Mouse (Mus musculus) MEL (cell line): Measurements from ENCODE around the gene Sdsl. TPM values are rescaled to one million over a fixed set of nuclear protein-coding genes. Genes with fewer than 3 reads are reported as not detected.

Experiments
- DNase-seq: peaks from one replicate; pipeline ENCODE4 v3.0.0; 2011; ENCODE audit warnings: low read depth, low spot score
- H3K27ac ChIP-seq: 2 replicates; pipeline ENCODE4 v1.5.1; 2012; ENCODE audit warnings: low read depth, mild to moderate bottlenecking, control low read depth, low read length, moderate library complexity; ENCODE audit not compliant: control insufficient read depth
- H3K27me3 ChIP-seq, 2 experiments: fragments of 150-350 bp in 1 of 2; sonication (generic) in 1 of 2; 2 replicates each; pipeline ENCODE4 v1.6.1; 2012; ENCODE audit warnings: low read length in 2 of 2, mild to moderate bottlenecking in 2 of 2, improper control_type of control experiment in 1 of 2, moderate library complexity in 1 of 2; ENCODE audit not compliant: insufficient read depth in 2 of 2, control insufficient read depth in 1 of 2
- H3K36me3 ChIP-seq, 2 experiments: 2 replicates each; pipeline ENCODE4 v1.6.1; 2012 to 2014; ENCODE audit warnings: low read length in 2 of 2, improper control_type of control experiment in 1 of 2, inconsistent platforms in 1 of 2, mild to moderate bottlenecking in 1 of 2; ENCODE audit not compliant: insufficient read depth in 2 of 2, control insufficient read depth in 1 of 2
- H3K4me1 ChIP-seq, 2 experiments: fragments of 150-350 bp in 1 of 2; sonication (generic) in 1 of 2; 2 replicates each; pipeline ENCODE4 v1.6.1; 2012; ENCODE audit warnings: low read length in 2 of 2, improper control_type of control experiment in 1 of 2, mild to moderate bottlenecking in 1 of 2; ENCODE audit not compliant: insufficient read depth in 2 of 2, control insufficient read depth in 1 of 2
- H3K4me3 ChIP-seq, 2 experiments: fragments of 150-350 bp in 1 of 2; sonication (generic) in 1 of 2; 2 replicates each; pipeline ENCODE4 v1.5.1; 2012; ENCODE audit warnings: low read depth in 2 of 2, low read length in 2 of 2, mild to moderate bottlenecking in 2 of 2, moderate library complexity in 2 of 2, control low read depth in 1 of 2, improper control_type of control experiment in 1 of 2; ENCODE audit not compliant: control insufficient read depth in 1 of 2, insufficient read depth in 1 of 2
- H3K79me2 ChIP-seq: 2 replicates; pipeline ENCODE4 v1.6.1; 2012; ENCODE audit warnings: mild to moderate bottlenecking, low read length, moderate library complexity; ENCODE audit not compliant: control insufficient read depth, poor library complexity, insufficient read depth
- H3K9ac ChIP-seq: 2 replicates; pipeline ENCODE4 v1.6.1; 2012; ENCODE audit warnings: low read depth, mild to moderate bottlenecking, control low read depth, low read length, moderate library complexity; ENCODE audit not compliant: control insufficient read depth, poor library complexity, severe bottlenecking
- H3K9me3 ChIP-seq: fragments of 150-350 bp; sonication (generic); replicated peaks from 2 replicates; pipeline ENCODE4 v1.6.1; 2012; ENCODE audit warnings: mild to moderate bottlenecking, low read length, improper control_type of control experiment, moderate library complexity; ENCODE audit not compliant: insufficient read depth
- BHLHE40 ChIP-seq: IDR thresholded peaks from 2 replicates; pipeline ENCODE4 v1.6.1; 2012; ENCODE audit warnings: low read depth, mild to moderate bottlenecking, inconsistent platforms, low read length, improper control_type of control experiment, borderline replicate concordance
- CHD2 ChIP-seq: IDR thresholded peaks from 2 replicates; pipeline ENCODE4 v1.6.1; 2011; ENCODE audit warnings: low read length, improper control_type of control experiment
- CTCF ChIP-seq, 3 experiments: IDR thresholded peaks in 2 of 3; conservative IDR thresholded peaks in 1 of 3; 2 replicates each; pipeline ENCODE4 v1.5.1; 2011 to 2012; ENCODE audit warnings: low read length in 3 of 3, low read depth in 2 of 3, mild to moderate bottlenecking in 2 of 3, improper control_type of control experiment in 1 of 3, inconsistent platforms in 1 of 3, mixed read lengths in 1 of 3, moderate library complexity in 1 of 3; ENCODE audit not compliant: control insufficient read depth in 1 of 3, insufficient read depth in 1 of 3, poor library complexity in 1 of 3, severe bottlenecking in 1 of 3
- EP300 ChIP-seq, 2 experiments: IDR thresholded peaks; 2 replicates each; pipeline ENCODE4 v1.6.1; 2011; ENCODE audit warnings: improper control_type of control experiment in 2 of 2, low read length in 2 of 2, low read depth in 1 of 2, mild to moderate bottlenecking in 1 of 2
- ETS1 ChIP-seq: IDR thresholded peaks from 2 replicates; pipeline ENCODE4 v1.6.1; 2012; ENCODE audit warnings: low read depth, mild to moderate bottlenecking, inconsistent platforms, low read length, improper control_type of control experiment, moderate library complexity
- GABPA ChIP-seq: IDR thresholded peaks from 2 replicates; pipeline ENCODE4 v1.6.1; 2012; ENCODE audit warnings: low read depth, mild to moderate bottlenecking, inconsistent platforms, low read length, improper control_type of control experiment, moderate library complexity
- GATA1 ChIP-seq: IDR thresholded peaks from 2 replicates; pipeline ENCODE4 v1.6.1; 2011; ENCODE audit warnings: low read depth, low read length, improper control_type of control experiment
- HCFC1 ChIP-seq: IDR thresholded peaks from 2 replicates; pipeline ENCODE4 v1.6.1; 2012; ENCODE audit warnings: low read depth, mild to moderate bottlenecking, inconsistent platforms, low read length, improper control_type of control experiment, moderate library complexity
- JUND ChIP-seq: IDR thresholded peaks from 2 replicates; pipeline ENCODE4 v1.6.1; 2011; ENCODE audit warnings: low read depth, mild to moderate bottlenecking, improper control_type of control experiment, low read length
- KAT2A ChIP-seq: conservative IDR thresholded peaks from 2 replicates; pipeline ENCODE4 v1.6.1; 2012; ENCODE audit warnings: low read depth, low read length, improper control_type of control experiment, inconsistent platforms
- MAZ ChIP-seq: IDR thresholded peaks from 2 replicates; pipeline ENCODE4 v1.6.1; 2012; ENCODE audit warnings: low read depth, mild to moderate bottlenecking, inconsistent platforms, low read length, improper control_type of control experiment
- MYB ChIP-seq: IDR thresholded peaks from 2 replicates; pipeline ENCODE4 v1.6.1; 2011; ENCODE audit warnings: mild to moderate bottlenecking, low read depth, low read length, improper control_type of control experiment
- MYC ChIP-seq: IDR thresholded peaks from 2 replicates; pipeline ENCODE4 v1.6.1; 2011; ENCODE audit warnings: low read depth, mild to moderate bottlenecking, low read length, improper control_type of control experiment, moderate library complexity
- POLR2A ChIP-seq, 2 experiments: IDR thresholded peaks; 2 replicates each; pipeline ENCODE4 v1.6.1; 2011 to 2012; ENCODE audit warnings: low read length in 2 of 2, mild to moderate bottlenecking in 2 of 2, control low read depth in 1 of 2, improper control_type of control experiment in 1 of 2, low read depth in 1 of 2, moderate library complexity in 1 of 2; ENCODE audit not compliant: control insufficient read depth in 1 of 2, insufficient read depth in 1 of 2, poor library complexity in 1 of 2
- POLR2AphosphoS5 ChIP-seq: IDR thresholded peaks from 2 replicates; pipeline ENCODE4 v1.6.1; 2012; ENCODE audit warnings: low read depth, borderline replicate concordance, mild to moderate bottlenecking, inconsistent platforms, low read length, moderate library complexity, mixed read lengths
- RAD21 ChIP-seq: IDR thresholded peaks from 2 replicates; pipeline ENCODE4 v1.6.1; 2011; ENCODE audit warnings: mild to moderate bottlenecking, low read depth, low read length, improper control_type of control experiment
- RCOR1 ChIP-seq: IDR thresholded peaks from 2 replicates; pipeline ENCODE4 v1.6.1; 2012; ENCODE audit warnings: low read depth, mild to moderate bottlenecking, inconsistent platforms, low read length, improper control_type of control experiment
- SIN3A ChIP-seq: IDR thresholded peaks from 2 replicates; pipeline ENCODE4 v1.6.1; 2012; ENCODE audit warnings: low read length, improper control_type of control experiment, inconsistent platforms
- SMC3 ChIP-seq: IDR thresholded peaks from 2 replicates; pipeline ENCODE4 v1.6.1; 2011; ENCODE audit warnings: low read depth, low read length, improper control_type of control experiment
- TAL1 ChIP-seq: IDR thresholded peaks from 2 replicates; pipeline ENCODE4 v1.6.1; 2012; ENCODE audit warnings: mild to moderate bottlenecking, inconsistent platforms, low read length, moderate library complexity, mixed read lengths
- TBP ChIP-seq: IDR thresholded peaks from 2 replicates; pipeline ENCODE4 v1.8.0; 2011; ENCODE audit warnings: low read depth, low read length, improper control_type of control experiment
- TCF12 ChIP-seq: IDR thresholded peaks from 2 replicates; pipeline ENCODE4 v1.6.1; 2014; ENCODE audit warnings: low read depth, mild to moderate bottlenecking, inconsistent platforms, low read length, improper control_type of control experiment, moderate library complexity
- USF1 ChIP-seq: IDR thresholded peaks from 2 replicates; pipeline ENCODE4 v1.6.1; 2014; ENCODE audit warnings: low read depth, mild to moderate bottlenecking, inconsistent platforms, low read length, improper control_type of control experiment, moderate library complexity
- ZC3H11A ChIP-seq: IDR thresholded peaks from 2 replicates; pipeline ENCODE4 v1.6.1; 2012; ENCODE audit warnings: low read depth, mild to moderate bottlenecking, inconsistent platforms, low read length, improper control_type of control experiment
- ZKSCAN1 ChIP-seq: IDR thresholded peaks from 2 replicates; pipeline ENCODE4 v1.6.1; 2012; ENCODE audit warnings: low read depth, mild to moderate bottlenecking, inconsistent platforms, low read length, improper control_type of control experiment, moderate library complexity
- ZNF384 ChIP-seq: IDR thresholded peaks from 2 replicates; pipeline ENCODE4 v1.6.1; 2012; ENCODE audit warnings: low read depth, mild to moderate bottlenecking, inconsistent platforms, low read length, improper control_type of control experiment
- polyA plus RNA-seq, 2 experiments: library from polyadenylated mRNA; stranded (reverse) in 1 of 2; unstranded in 1 of 2; fragments of >175 nt in 1 of 2; fragments of >200 nt in 1 of 2; gene quantifications; 2 replicates each; pipeline versions ENCODE4 v1.2.1 to v1.2.4; 2012; ENCODE audit warnings: low replicate concordance in 2 of 2, low read depth in 1 of 2; ENCODE audit not compliant: insufficient read length in 2 of 2, insufficient read depth in 1 of 2, missing spikeins in 1 of 2
- total RNA-seq: library from RNA; depleted of rRNA; stranded (reverse); fragments of 300-350 nt; gene quantifications from 2 replicates; pipeline ENCODE4 v1.2.3, GENCODE M21; 2012

Gene Sdsl
- total and polyA plus RNA-seq, 3 experiments = 12.1 to 21.0 TPM; not detected in 1

- Histone ChIP-seq H3K27ac (peak overlapping the region; percentile 49), H3K36me3 (peaks cover 0 to 5% of the 10 kb centered on the region in 2 experiments; a peak in 2 of 4 replicates), H3K27me3 (no peaks in the 10 kb centered on the region), H3K4me3 (no peak overlapping the region), H3K4me1 (peaks cover 4 to 14% of the 10 kb centered on the region in 2 experiments), H3K9ac (no peak overlapping the region), H3K9me3 (no peaks in the 10 kb centered on the region), H3K79me2 (no peaks in the 10 kb centered on the region)
- no peak for TF ChIP-seq RAD21
- peak; percentile 74 for TF ChIP-seq SIN3A
- TF ChIP-seq GABPA = no peak
- TF ChIP-seq MYB = peak; percentile 79
- TF ChIP-seq ZNF384 = peak; percentile 43; the same call in 1 of the 2 replicates
- no peak for TF ChIP-seq USF1
- TF ChIP-seq EP300 (IDR thresholded peaks at IDR 0.05; ENCODE audit: low read depth in 1 of 2, low read length in 2 of 2) = peak; percentile 95 to 96
- TF ChIP-seq TAL1 = peak; percentile 88
- no peak for TF ChIP-seq POLR2AphosphoS5
- TF ChIP-seq GATA1 = peak; percentile 95
- TF ChIP-seq KAT2A = peak; percentile 19; the same call in 1 of the 2 replicates
- TF ChIP-seq TCF12 = peak; percentile 91
- 0 out of 2 replicates have a peak, but pooled peaks have one; percentile 22 for TF ChIP-seq MYC
- no peak for TF ChIP-seq CHD2
- no peak; the same call in 1 of the 2 replicates for TF ChIP-seq BHLHE40
- no peak for TF ChIP-seq POLR2A (IDR thresholded peaks at IDR 0.05; ENCODE audit: control insufficient read depth in 1 of 2, insufficient read depth in 1 of 2, low read depth in 1 of 2, low read length in 2 of 2, poor library complexity in 1 of 2)
- no peak for TF ChIP-seq ZKSCAN1
- peak; percentile 38 to 68 (median 43); a peak in 4 of 6 replicates for TF ChIP-seq CTCF (IDR thresholded peaks at IDR 0.05 in 2 of 3, conservative IDR thresholded peaks at IDR 0.05 in 1 of 3; ENCODE audit: control insufficient read depth in 1 of 3, insufficient read depth in 1 of 3, low read depth in 2 of 3, low read length in 3 of 3, poor library complexity in 1 of 3, severe bottlenecking in 1 of 3)
- TF ChIP-seq ETS1 = peak; percentile 88
- TF ChIP-seq TBP = no peak; the same call in 1 of the 2 replicates
- no peak for TF ChIP-seq ZC3H11A
- TF ChIP-seq SMC3 = 0 out of 2 replicates have a peak, but pooled peaks have one; percentile 2
- no peak for TF ChIP-seq HCFC1
- 0 out of 2 replicates have a peak, but pooled peaks have one; percentile 53 for TF ChIP-seq MAZ
- no peak for TF ChIP-seq JUND
- TF ChIP-seq RCOR1 = peak; percentile 88
- DNase-seq = peak; percentile 96
These were observed 6.8 kb downstream of the Sdsl start for GRCm38 (mm10) chr5:120465860-120466259.
